Mouse (Mus musculus) liver, postnatal 0 days (tissue): Measurements from ENCODE around the gene Bcl2l11.

Experiments used
- CTCF ChIP-seq: sonication (generic); IDR thresholded peaks from 2 replicates; pipeline ENCODE4 v1.5.1; 2016; ENCODE audit warnings: antibody characterized with exemption, low read depth
- EP300 ChIP-seq: IDR thresholded peaks from 2 replicates; pipeline ENCODE4 v1.6.1; 2016; ENCODE audit warnings: antibody characterized with exemption, low read depth, mild to moderate bottlenecking

GRCm38 (mm10) chr2:128138924-128139323 lies 13.1 kb downstream of the Bcl2l11 start:
- TF ChIP-seq CTCF = no peak
- no peak for TF ChIP-seq EP300
